Mouse (Mus musculus) thymus, adult 2 months (tissue): ENCODE measurements around the gene Vmn2r90. TPM values are rescaled to one million over a fixed set of nuclear protein-coding genes. Genes with fewer than 3 reads are reported as not detected.
"Not testable (repeated sequence)": the region's sequence is repeated elsewhere in the genome, so short reads cannot be mapped to it uniquely, and the experiment has no call there.

Experiments used
- DNase-seq: peaks from one replicate; pipeline ENCODE4 v3.0.0; 2021
- H3K27ac ChIP-seq: fragments of 200-500 bp; 2 replicates; pipeline ENCODE4 v1.5.1; 2012; ENCODE audit warnings: low read length, control low read depth; ENCODE audit not compliant: control insufficient read depth, insufficient read depth
- H3K27me3 ChIP-seq: fragments of 200-500 bp; 2 replicates; pipeline ENCODE4 v1.6.1; 2012; ENCODE audit warnings: mild to moderate bottlenecking, low read length, moderate library complexity, mixed read lengths; ENCODE audit not compliant: control insufficient read depth, insufficient read depth
- H3K36me3 ChIP-seq: fragments of 200-500 bp; 2 replicates; pipeline ENCODE4 v1.6.1; 2012; ENCODE audit warnings: mild to moderate bottlenecking, low read length, moderate library complexity; ENCODE audit not compliant: control insufficient read depth, insufficient read depth
- H3K4me1 ChIP-seq: fragments of 200-500 bp; replicated peaks from 2 replicates; pipeline ENCODE4 v1.6.1; 2012; ENCODE audit warnings: low read length; ENCODE audit not compliant: control insufficient read depth, insufficient read depth
- H3K4me3 ChIP-seq: fragments of 200-500 bp; 2 replicates; pipeline ENCODE4 v1.5.1; 2012; ENCODE audit warnings: mild to moderate bottlenecking, low read length, control low read depth, moderate library complexity; ENCODE audit not compliant: control insufficient read depth, insufficient read depth
- CTCF ChIP-seq: fragments of 200-500 bp; IDR thresholded peaks from 2 replicates; pipeline ENCODE4 v1.5.1; 2012; ENCODE audit warnings: mild to moderate bottlenecking, control low read depth, low read length, moderate library complexity, borderline replicate concordance; ENCODE audit not compliant: control insufficient read depth, poor library complexity, insufficient read depth; ENCODE audit errors: extremely low read depth
- POLR2A ChIP-seq: fragments of 200-500 bp; IDR thresholded peaks from 2 replicates; pipeline ENCODE4 v1.6.1; 2012; ENCODE audit warnings: mild to moderate bottlenecking, low read length, control low read depth, moderate library complexity; ENCODE audit not compliant: control insufficient read depth, poor library complexity, insufficient read depth; ENCODE audit errors: extremely low read depth
- WGBS: fragments of 180-500 bp; shearing (Covaris S2); methylation state at CpG from one replicate; pipeline ENCODE4 v1.1.7; 2018; 5-methylcytosine and 5-hydroxymethylcytosine counted together
- polyA plus RNA-seq: library from polyadenylated mRNA; depleted of rRNA; stranded (reverse); fragments of >200 nt; gene quantifications from 2 replicates; pipeline ENCODE4 v1.2.3, GENCODE M21; 2012; rRNA removed

Gene Vmn2r90
- polyA plus RNA-seq, 1 experiment = not detected

GRCm38 (mm10) chr17:17741516-17741915 lies 38.0 kb downstream of the Vmn2r90 start:
- H3K4me1 ChIP-seq, DNase-seq, H3K27me3 ChIP-seq: not testable (repeated sequence)

GRCm38 (mm10) chr17:17749371-17749770 lies 45.8 kb downstream of the Vmn2r90 start:
- peak; percentile 36 for DNase-seq
- H3K36me3 ChIP-seq, H3K27me3 ChIP-seq, H3K27ac ChIP-seq, H3K4me1 ChIP-seq, H3K4me3 ChIP-seq: not testable (repeated sequence)
- 8% methylated on average over 4 of the region's 4 CpGs for WGBS

More at GRCm38 (mm10) chr17:17741516-17741915, 38.0 kb downstream of the Vmn2r90 start:
- H3K27ac ChIP-seq, H3K4me3 ChIP-seq, H3K36me3 ChIP-seq: not testable (repeated sequence)

- Histone ChIP-seq H3K27me3 (no peaks in the 10 kb centered on the region), H3K36me3 (no peaks in the 10 kb centered on the region), H3K4me1 (no peaks in the 10 kb centered on the region), H3K4me3 (no peak overlapping the region), H3K27ac (no peak overlapping the region)
- DNase-seq = no peak
- WGBS = 100% methylated on average over 1 of the region's 1 CpGs
- TF ChIP-seq POLR2A (no peak), CTCF (no peak)
Measured at GRCm38 (mm10) chr17:17762614-17763293, 59.2 kb downstream of the Vmn2r90 start.

DNA sequence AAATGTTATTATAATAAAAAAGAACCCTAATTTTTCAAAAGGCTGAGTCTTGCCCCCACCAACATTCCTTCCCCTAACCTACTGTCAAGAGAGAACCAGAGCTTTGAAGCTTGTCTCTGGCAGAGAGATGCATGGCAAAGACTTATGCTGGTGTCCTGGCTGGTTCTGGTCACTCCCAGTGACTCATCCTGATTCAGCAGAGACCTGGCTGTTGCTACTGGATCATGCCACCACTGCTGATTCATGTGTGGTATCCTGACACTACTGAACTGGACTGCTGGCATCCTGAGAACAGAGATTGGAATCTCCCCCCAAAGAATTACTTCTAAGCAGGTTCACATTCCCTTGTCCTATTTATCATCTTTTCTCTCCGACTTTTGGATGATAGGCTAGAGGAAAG lies 60.7 kb downstream of the Vmn2r90 start:
- WGBS = 40% methylated on average over 1 of the region's 1 CpGs
- H3K36me3 ChIP-seq = no peaks in the 10 kb centered on the region
- H3K27ac ChIP-seq = no peak overlapping the region
- H3K27me3 ChIP-seq = no peaks in the 10 kb centered on the region
- TF ChIP-seq POLR2A (no peak), CTCF (no peak)
- DNase-seq = no peak
- H3K4me3 ChIP-seq = no peak overlapping the region
- no peaks in the 10 kb centered on the region for H3K4me1 ChIP-seq

DNA sequence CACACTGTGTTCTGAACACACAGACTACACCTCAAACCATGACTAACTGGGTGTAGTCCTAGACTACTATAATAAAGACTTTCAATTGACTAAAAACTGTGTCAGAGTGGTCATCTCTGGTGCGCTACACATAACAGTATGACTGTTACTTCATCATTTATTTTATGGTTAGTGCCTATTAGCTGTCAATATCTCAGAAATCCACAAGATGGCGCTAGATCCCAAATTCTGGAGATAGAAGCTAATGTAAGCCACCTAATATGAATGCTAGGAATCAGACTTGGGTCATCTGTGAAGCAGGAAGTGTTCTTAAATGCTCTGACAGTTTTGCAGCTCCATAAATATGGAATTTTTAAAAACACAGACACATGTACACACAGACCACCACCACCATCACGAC lies 62.9 kb downstream of the Vmn2r90 start:
- TF ChIP-seq POLR2A = no peak
- TF ChIP-seq CTCF = no peak
- H3K27me3 ChIP-seq = no peaks in the 10 kb centered on the region
- 10% methylated on average over 3 of the region's 3 CpGs for WGBS
- H3K4me1 ChIP-seq = no peaks in the 10 kb centered on the region
- H3K36me3 ChIP-seq = no peaks in the 10 kb centered on the region
- no peak overlapping the region for H3K27ac ChIP-seq
- H3K4me3 ChIP-seq = no peak overlapping the region
- peak; percentile 6 for DNase-seq

Other genes starting within 250 kb of the Vmn2r90 start
- 18.9 and 19.4 TPM in 2 replicates for gene Lnpep, start 78.7 kb upstream of the Vmn2r90 start, polyA plus RNA-seq
- gene Spaca6, start 123.4 kb downstream of the Vmn2r90 start, polyA plus RNA-seq = 11.3 and 14.9 TPM in 2 replicates
- gene Has1, start 151.5 kb downstream of the Vmn2r90 start, polyA plus RNA-seq = 0.33 and 0.50 TPM in 2 replicates
- 0.50 and 0.74 TPM in 2 replicates for gene Fpr1, start 180.2 kb downstream of the Vmn2r90 start, polyA plus RNA-seq
- 0.18 and 0.73 TPM in 2 replicates for gene Fpr2, start 184.1 kb downstream of the Vmn2r90 start, polyA plus RNA-seq
- not detected in 2 replicates for gene Fpr3, start 184.1 kb downstream of the Vmn2r90 start, polyA plus RNA-seq